In genomic region chr16:31663379-31664286, GRCm38 (mm10) we compare ENCODE assay signal across 8 mouse cellular contexts. TPM values are rescaled to one million over a fixed set of nuclear protein-coding genes. Genes with fewer than 3 reads are reported as not detected.
DNase-seq lines count a peak whose midpoint lies in the region; ATAC-seq and TF ChIP-seq lines count a peak whose summit lies in the region.

Gene Dlg1, plus strand, starts transcription at chr16:31663443.

- DNase-seq in brain, embryonic 14.5 days (ENCODE audit: low read depth), result peak; percentile 96
- DNase-seq in kidney, postnatal 0 days (ENCODE audit: low spot score), result peak; percentile 98
- DNase-seq in liver, embryonic 11.5 days (ENCODE audit: low spot score), result peak; percentile 91
- peak; percentile 89 for DNase-seq in naive thymus-derived CD4-positive, alpha-beta T cell, adult 2 months (ENCODE audit: low read depth)

- H3K4me2 ChIP-seq in heart, embryonic 12.5 days, result peak within 1 kb of the TSS; percentile 96
- H3K4me2 ChIP-seq in kidney, postnatal 0 days (ENCODE audit: low read length), result peak within 1 kb of the TSS; percentile 94
- H3K4me2 ChIP-seq in liver, embryonic 11.5 days, result peak within 1 kb of the TSS; percentile 69
- peak within 1 kb of the TSS; percentile 81 for H3K4me2 ChIP-seq in stomach, embryonic 14.5 days (replicated peaks; ENCODE audit: low read depth, low read length)

- H3K27me3 ChIP-seq in C2C12 (ENCODE audit: control insufficient read depth, insufficient read depth, insufficient read length), result no peaks in the 10 kb centered on the region
- peaks cover 42% of the 10 kb centered on the region for H3K27me3 ChIP-seq in erythroblast, embryonic 14.5 days (ENCODE audit: control insufficient read depth)
- no peaks in the 10 kb centered on the region for H3K27me3 ChIP-seq in heart, embryonic 12.5 days (replicated peaks)
- H3K27me3 ChIP-seq in kidney, postnatal 0 days (ENCODE audit: insufficient read depth, low read length), result no peaks in the 10 kb centered on the region
- H3K27me3 ChIP-seq in liver, embryonic 11.5 days (replicated peaks; ENCODE audit: control insufficient read depth, insufficient read depth, low read length), result no peaks in the 10 kb centered on the region
- no peaks in the 10 kb centered on the region for H3K27me3 ChIP-seq in stomach, embryonic 14.5 days (ENCODE audit: control insufficient read depth, insufficient read depth, low read length)

- H3K4me1 ChIP-seq in erythroblast, embryonic 14.5 days (ENCODE audit: control insufficient read depth), result peaks cover 44% of the 10 kb centered on the region
- H3K4me1 ChIP-seq in heart, embryonic 12.5 days (replicated peaks), result peaks cover 22% of the 10 kb centered on the region
- H3K4me1 ChIP-seq in kidney, postnatal 0 days (replicated peaks; ENCODE audit: insufficient read depth, low read length), result 0 out of 2 replicates have a peak, but pooled peaks cover 8% of the 10 kb centered on the region
- H3K4me1 ChIP-seq in liver, embryonic 11.5 days (replicated peaks; ENCODE audit: control insufficient read depth, insufficient read depth, low read length), result peaks cover 18% of the 10 kb centered on the region
- H3K4me1 ChIP-seq in stomach, embryonic 14.5 days (ENCODE audit: control insufficient read depth, insufficient read depth, low read length), result peaks cover 18% of the 10 kb centered on the region; the same call in 1 of the 2 replicates

- H3K9ac ChIP-seq in heart, embryonic 12.5 days, result peak within 1 kb of the TSS; percentile 90
- H3K9ac ChIP-seq in kidney, postnatal 0 days (ENCODE audit: low read depth, low read length), result peak within 1 kb of the TSS; percentile 91
- peak within 1 kb of the TSS; percentile 98 for H3K9ac ChIP-seq in liver, embryonic 11.5 days (ENCODE audit: low read depth, low read length)
- H3K9ac ChIP-seq in stomach, embryonic 14.5 days (replicated peaks; ENCODE audit: low read depth, low read length), result peak within 1 kb of the TSS; percentile 89

- TF ChIP-seq CTCF in C2C12 (IDR thresholded peaks at IDR 0.05; ENCODE audit: control insufficient read depth, insufficient read depth, insufficient read length), result no peak
- no peak for TF ChIP-seq CTCF in brain, embryonic 14.5 days (IDR thresholded peaks at IDR 0.05; ENCODE audit: borderline replicate concordance, extremely low read depth, insufficient read depth, insufficient read length)
- TF ChIP-seq CTCF in kidney, postnatal 0 days (IDR thresholded peaks at IDR 0.05; ENCODE audit: low read depth), result no peak

- peak within 1 kb of the TSS; percentile 74 for H3K4me3 ChIP-seq in C2C12 (ENCODE audit: insufficient read depth, poor library complexity, severe bottlenecking)
- H3K4me3 ChIP-seq in erythroblast, embryonic 14.5 days (replicated peaks), result peak within 1 kb of the TSS; percentile 89
- H3K4me3 ChIP-seq in heart, embryonic 12.5 days, result peak within 1 kb of the TSS; percentile 82
- H3K4me3 ChIP-seq in kidney, postnatal 0 days (replicated peaks; ENCODE audit: low read depth, low read length), result peak within 1 kb of the TSS; percentile 97
- H3K4me3 ChIP-seq in liver, embryonic 11.5 days (ENCODE audit: low read depth, low read length), result peak within 1 kb of the TSS; percentile 97
- H3K4me3 ChIP-seq in stomach, embryonic 14.5 days (ENCODE audit: low read depth, low read length), result peak within 1 kb of the TSS; percentile 87

- WGBS in heart, embryonic 12.5 days, result under 1% methylated on average over 85 of the region's 95 CpGs
- under 1% methylated on average over 56 of the region's 95 CpGs for WGBS in kidney, postnatal 0 days
- WGBS in liver, embryonic 11.5 days, result under 1% methylated on average over 88 of the region's 95 CpGs
- WGBS in stomach, embryonic 14.5 days, result 1% methylated on average over 88 of the region's 95 CpGs

- peak; percentile 33; the same call in 1 of the 2 replicates for TF ChIP-seq POLR2A in brain, embryonic 14.5 days (IDR thresholded peaks at IDR 0.05; ENCODE audit: borderline replicate concordance, extremely low read depth, insufficient read depth, insufficient read length, poor library complexity, severe bottlenecking)

- ATAC-seq in heart, embryonic 12.5 days (ENCODE audit: insufficient number of reproducible peaks, low FRiP score), result peak; percentile 97
- ATAC-seq in kidney, postnatal 0 days (replicated peaks; ENCODE audit: low FRiP score, low read depth), result peak; percentile 95
- ATAC-seq in liver, embryonic 11.5 days (replicated peaks; ENCODE audit: low FRiP score), result peak; percentile 95
- ATAC-seq in stomach, embryonic 14.5 days (ENCODE audit: insufficient number of reproducible peaks, insufficient read depth, low FRiP score, low read depth), result peak; percentile 96

- H3K27ac ChIP-seq in heart, embryonic 12.5 days (ENCODE audit: poor library complexity, severe bottlenecking), result peak within 1 kb of the TSS; percentile 96
- peak within 1 kb of the TSS; percentile 97 for H3K27ac ChIP-seq in kidney, postnatal 0 days
- peak within 1 kb of the TSS; percentile 92 for H3K27ac ChIP-seq in liver, embryonic 11.5 days (ENCODE audit: low read depth, low read length)
- peak within 1 kb of the TSS; percentile 96 for H3K27ac ChIP-seq in stomach, embryonic 14.5 days (ENCODE audit: low read length)

- H3K9me3 ChIP-seq in erythroblast, embryonic 14.5 days (ENCODE audit: control insufficient read depth, low read length), result no peaks in the 10 kb centered on the region
- no peaks in the 10 kb centered on the region for H3K9me3 ChIP-seq in heart, embryonic 12.5 days (replicated peaks)
- no peaks in the 10 kb centered on the region for H3K9me3 ChIP-seq in kidney, postnatal 0 days (replicated peaks; ENCODE audit: low read length)
- H3K9me3 ChIP-seq in liver, embryonic 11.5 days (ENCODE audit: control insufficient read depth, low read length), result no peaks in the 10 kb centered on the region
- no peaks in the 10 kb centered on the region for H3K9me3 ChIP-seq in stomach, embryonic 14.5 days (ENCODE audit: control insufficient read depth, low read depth, low read length)

- H3K36me3 ChIP-seq in C2C12 (ENCODE audit: control insufficient read depth, insufficient read depth), result peaks cover 31% of the 10 kb centered on the region
- peaks cover 31% of the 10 kb centered on the region for H3K36me3 ChIP-seq in erythroblast, embryonic 14.5 days (ENCODE audit: control insufficient read depth)
- peaks cover 16% of the 10 kb centered on the region for H3K36me3 ChIP-seq in heart, embryonic 12.5 days
- no peaks in the 10 kb centered on the region for H3K36me3 ChIP-seq in kidney, postnatal 0 days (ENCODE audit: insufficient read depth, low read length)
- H3K36me3 ChIP-seq in liver, embryonic 11.5 days (ENCODE audit: control insufficient read depth, insufficient read depth, low read length), result 0 out of 2 replicates have a peak, but pooled peaks cover 3% of the 10 kb centered on the region
- peaks cover 15% of the 10 kb centered on the region for H3K36me3 ChIP-seq in stomach, embryonic 14.5 days (ENCODE audit: control insufficient read depth, insufficient read depth, low read length)

- peaks cover 37% of the 10 kb centered on the region for H3K79me3 ChIP-seq in C2C12 (ENCODE audit: low read depth)

- peak within 1 kb of the TSS; percentile 95 for H3ac ChIP-seq in C2C12 (ENCODE audit: control insufficient read depth, insufficient read length, low read depth)

- H3K79me2 ChIP-seq in C2C12 (ENCODE audit: control insufficient read depth, insufficient read depth), result peaks cover 59% of the 10 kb centered on the region

TF ChIP-seq in C2C12, 6 proteins besides CTCF, POLR2A, EP300 and RAD21:
- no peak for TF ChIP-seq CEBPB (IDR thresholded peaks at IDR 0.05; ENCODE audit: low read depth)
- peak; percentile 86 for TF ChIP-seq MAX (IDR thresholded peaks at IDR 0.05)
- peak; percentile 86 for TF ChIP-seq USF1 (IDR thresholded peaks at IDR 0.05; ENCODE audit: low read depth)
- no peak for TF ChIP-seq FOSL1 (IDR thresholded peaks at IDR 0.05; ENCODE audit: insufficient read depth, low read length, poor library complexity, severe bottlenecking)

RNA-seq across cellular contexts. Expression of gene Dlg1, which starts in this region (rescaled TPM):
- polyA plus RNA-seq in C2C12 (2012; fragmentation: generic; extraction: Trizol), result 23.2 TPM
- 30.8 and 34.1 TPM in 2 replicates for polyA plus RNA-seq in brain, embryonic 14.5 days (2012; rRNA removed)
- 0.10 and 0.45 TPM in 2 replicates for polyA plus RNA-seq in erythroblast, embryonic 14.5 days (2012)
- polyA plus RNA-seq in heart, embryonic 12.5 days (2016; fragmentation: Nextera tagmentation; extraction: Ambion mirVana), result 21.9 and 24.4 TPM in 2 replicates
- polyA plus RNA-seq in kidney, postnatal 0 days (2015; fragmentation: Nextera tagmentation; extraction: Ambion mirVana), result 19.3 and 20.0 TPM in 2 replicates
- 25.2 and 25.3 TPM in 2 replicates for polyA plus RNA-seq in liver, embryonic 11.5 days (2014; fragmentation: Nextera tagmentation; extraction: Ambion mirVana)
- polyA plus RNA-seq in stomach, embryonic 14.5 days (2014; fragmentation: Nextera tagmentation; extraction: Ambion mirVana), result 42.0 and 42.4 TPM in 2 replicates

Comparison
In these comparisons a context has a peak if more than half of its experiments do, and no peak if none do; other contexts are left out.
1. Peak in every context shown above with its lines: DNase-seq, ATAC-seq, H3K4me3 ChIP-seq and H3K27ac ChIP-seq.
2. RNA of gene Dlg1 (polyA plus RNA-seq): 42.0 to 42.4 TPM in stomach, embryonic 14.5 days, 30.8 to 34.1 TPM in brain, embryonic 14.5 days, 25.2 to 25.3 TPM in liver, embryonic 11.5 days, 23.2 TPM in C2C12 (single experiment), 21.9 to 24.4 TPM in heart, embryonic 12.5 days and 19.3 to 20.0 TPM in kidney, postnatal 0 days; 0.10 to 0.45 TPM in erythroblast, embryonic 14.5 days; every median in the first group is over 10 times any median in the second.